Mouse (Mus musculus) bone marrow, adult 2 months (tissue): Measurements from ENCODE around the gene Sord. TPM values are rescaled to one million over a fixed set of nuclear protein-coding genes. Genes with fewer than 3 reads are reported as not detected.

ENCODE experiments used
- H3K27ac ChIP-seq: fragments of 200-500 bp; 2 replicates; pipeline ENCODE4 v1.5.1; 2012; ENCODE audit warnings: low read depth, mild to moderate bottlenecking, control low read depth, inconsistent platforms, low read length; ENCODE audit not compliant: control insufficient read depth, poor library complexity, insufficient read depth
- H3K4me1 ChIP-seq: fragments of 200-500 bp; 2 replicates; pipeline ENCODE4 v1.6.1; 2011; ENCODE audit warnings: low read length; ENCODE audit not compliant: control insufficient read depth, insufficient read depth
- H3K4me3 ChIP-seq: fragments of 200-500 bp; replicated peaks from 2 replicates; pipeline ENCODE3; 2011; ENCODE audit warnings: mild to moderate bottlenecking, low read depth, low read length, control low read depth; ENCODE audit not compliant: control insufficient read depth
- CTCF ChIP-seq: fragments of 200-500 bp; IDR thresholded peaks from 2 replicates; pipeline ENCODE4 v1.5.1; 2011; ENCODE audit warnings: low read length, control low read depth; ENCODE audit not compliant: control insufficient read depth, insufficient read depth
- POLR2A ChIP-seq: fragments of 200-500 bp; IDR thresholded peaks from 2 replicates; pipeline ENCODE4 v1.6.1; 2011; ENCODE audit warnings: low read depth, mild to moderate bottlenecking, control low read depth, low read length, borderline replicate concordance; ENCODE audit not compliant: control insufficient read depth
- WGBS: fragments of 180-500 bp; shearing (Covaris S2); methylation state at CpG from one replicate; pipeline ENCODE4 v1.1.7; 2018; 5-methylcytosine and 5-hydroxymethylcytosine counted together
- polyA plus RNA-seq: library from polyadenylated mRNA; stranded (reverse); fragments of >200 nt; gene quantifications from 2 replicates; pipeline ENCODE4 v1.2.4, GENCODE M21; 2011; ENCODE audit warnings: low replicate concordance; ENCODE audit not compliant: missing spikeins, insufficient read depth, insufficient read length

Sord gene
- polyA plus RNA-seq, 1 experiment, result 72.6 TPM

DNA sequence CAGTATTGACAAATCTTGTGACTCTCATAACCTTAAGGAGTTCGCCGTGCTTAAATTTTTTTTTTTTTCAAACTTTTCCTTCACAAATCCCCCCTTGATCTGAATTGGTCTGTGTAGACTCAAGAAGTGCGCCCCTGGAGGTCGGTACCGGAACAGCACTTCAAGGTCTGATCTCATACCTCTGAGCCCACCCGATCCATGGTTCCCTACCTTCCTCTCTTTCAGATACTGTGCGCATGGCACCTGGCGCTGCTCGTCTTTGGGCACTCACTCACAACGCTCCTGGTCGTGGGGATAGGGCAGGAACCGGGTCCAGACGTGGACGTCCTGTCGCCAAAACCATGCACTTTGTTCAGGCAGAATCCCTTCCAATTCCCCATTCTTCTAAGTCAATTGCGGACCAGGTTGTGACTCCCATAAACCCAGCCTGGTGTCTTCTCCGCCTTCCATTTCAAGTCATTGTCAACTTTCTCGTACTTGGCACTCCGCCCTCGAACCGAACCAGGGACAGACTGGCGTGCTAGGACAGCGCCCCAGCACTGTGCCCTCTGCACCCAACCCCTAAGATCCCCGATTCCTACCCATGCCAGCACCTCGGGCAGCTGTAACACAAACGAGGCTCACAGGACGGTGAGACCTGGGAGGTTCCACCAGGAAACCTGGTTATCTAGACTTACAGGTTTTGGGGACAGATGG is 78.3 kb downstream of the Sord start:
- TF ChIP-seq POLR2A (no peak), CTCF (peak; percentile 74)
- Histone ChIP-seq H3K27ac (no peak overlapping the region), H3K4me3 (no peak overlapping the region), H3K4me1 (no peaks in the 10 kb centered on the region)
- 4% methylated on average over 27 of the region's 27 CpGs for WGBS

DNA sequence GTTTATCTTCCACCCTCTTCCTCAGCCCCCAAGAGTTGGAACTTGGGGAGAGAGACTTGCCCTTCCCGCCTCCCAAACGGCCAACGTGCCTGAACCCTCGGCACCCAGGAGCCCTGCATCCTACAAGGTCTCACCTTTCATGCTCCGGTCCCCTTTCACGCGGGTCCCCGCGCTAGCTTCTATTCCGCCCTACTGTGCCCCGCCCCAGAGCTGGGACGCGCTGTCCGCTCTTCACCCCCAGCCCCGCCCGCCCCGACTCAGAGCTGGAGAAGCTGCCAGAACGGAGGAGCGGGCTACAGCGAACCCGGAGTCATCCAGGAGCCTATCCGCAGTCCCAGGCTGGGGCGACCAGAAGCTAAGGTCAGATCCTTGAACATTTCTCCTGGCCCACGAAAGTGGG is 79.0 kb downstream of the Sord start, which contains the start of gene Duoxa1:
TSS of gene Duoxa1 (minus strand) at position 195 of the 400 bp plus-strand sequence.
- Histone ChIP-seq H3K27ac (no peak within 1 kb of the TSS), H3K4me3 (no peak within 1 kb of the TSS), H3K4me1 (no peaks in the 10 kb centered on the region)
- no peak for TF ChIP-seq CTCF
- TF ChIP-seq POLR2A, result no peak
- 10% methylated on average over 24 of the region's 24 CpGs for WGBS

Other genes with a start within 250 kb of the Sord start
- gene Eif3j1, start 206.2 kb upstream of the Sord start, polyA plus RNA-seq, result 8.4 and 12.0 TPM in 2 replicates
- 1.7 and 6.3 TPM in 2 replicates for gene Spg11, start 116.4 kb upstream of the Sord start, polyA plus RNA-seq
- gene B2m, start 87.1 kb upstream of the Sord start, polyA plus RNA-seq, result 485 and 609 TPM in 2 replicates
- gene Trim69, start 74.0 kb upstream of the Sord start, polyA plus RNA-seq, result not detected in 2 replicates
- gene Patl2, start 48.6 kb upstream of the Sord start, polyA plus RNA-seq, result not detected in 2 replicates
- not detected in 2 replicates for gene Terb2, start 48.5 kb upstream of the Sord start, polyA plus RNA-seq
- not detected in 2 replicates for gene Duox2, start 63.7 kb downstream of the Sord start, polyA plus RNA-seq
- gene Duoxa2, start 64.2 kb downstream of the Sord start, polyA plus RNA-seq, result not detected in 2 replicates
- not detected in 2 replicates for gene Duoxa1, start 79.0 kb downstream of the Sord start, polyA plus RNA-seq
- gene Duox1, start 80.9 kb downstream of the Sord start, polyA plus RNA-seq, result not detected in 2 replicates
- gene Shf, start 134.4 kb downstream of the Sord start, polyA plus RNA-seq, result 9.6 and 14.7 TPM in 2 replicates
- gene Slc28a2, start 191.7 kb downstream of the Sord start, polyA plus RNA-seq, result 12.7 and 25.8 TPM in 2 replicates